8 mouse cellular contexts compared by ENCODE assay signal in genomic region chr11:62624341-62625291, GRCm38 (mm10). TPM values are rescaled to one million over a fixed set of nuclear protein-coding genes. Genes with fewer than 3 reads are reported as not detected.
DNase-seq lines count a peak whose midpoint lies in the region; ATAC-seq lines count a peak whose summit lies in the region.

No protein-coding gene starts in this region.

- 48% methylated on average over 10 of the region's 10 CpGs for WGBS in embryonic facial prominence, embryonic 10.5 days
- WGBS in hindbrain, embryonic 12.5 days = 58% methylated on average over 10 of the region's 10 CpGs
- 26% methylated on average over 10 of the region's 10 CpGs for WGBS in limb, embryonic 11.5 days
- 55% methylated on average over 10 of the region's 10 CpGs for WGBS in neural tube, embryonic 15.5 days

- H3K27ac ChIP-seq in embryonic facial prominence, embryonic 10.5 days (replicated peaks) = peak overlapping the region; percentile 79
- peak overlapping the region; percentile 73 for H3K27ac ChIP-seq in hindbrain, embryonic 12.5 days
- peak overlapping the region; percentile 92 for H3K27ac ChIP-seq in limb, embryonic 11.5 days (replicated peaks; ENCODE audit: low read depth, low read length)
- peak overlapping the region; percentile 74 for H3K27ac ChIP-seq in neural tube, embryonic 15.5 days (replicated peaks)

- ATAC-seq in hindbrain, embryonic 12.5 days (ENCODE audit: low FRiP score) = no peak
- ATAC-seq in limb, embryonic 11.5 days (ENCODE audit: insufficient number of reproducible peaks, low FRiP score, low TSS enrichment, low read depth) = peak; percentile 48
- peak; percentile 40; the same call in 1 of the 2 replicates for ATAC-seq in neural tube, embryonic 15.5 days (ENCODE audit: low FRiP score)
- ATAC-seq in cerebellum, adult (ENCODE audit: insufficient number of reproducible peaks, low FRiP score, low TSS enrichment) = no peak

- peaks cover 57% of the 10 kb centered on the region for H3K4me1 ChIP-seq in embryonic facial prominence, embryonic 10.5 days
- peaks cover 43% of the 10 kb centered on the region for H3K4me1 ChIP-seq in hindbrain, embryonic 12.5 days
- peaks cover 44% of the 10 kb centered on the region for H3K4me1 ChIP-seq in limb, embryonic 11.5 days (ENCODE audit: control insufficient read depth, insufficient read depth, low read length)
- peaks cover 28% of the 10 kb centered on the region for H3K4me1 ChIP-seq in neural tube, embryonic 15.5 days

- H3K27me3 ChIP-seq in embryonic facial prominence, embryonic 10.5 days (replicated peaks; ENCODE audit: low read depth, poor library complexity, severe bottlenecking) = no peaks in the 10 kb centered on the region
- H3K27me3 ChIP-seq in hindbrain, embryonic 12.5 days = no peaks in the 10 kb centered on the region
- H3K27me3 ChIP-seq in limb, embryonic 11.5 days (ENCODE audit: control insufficient read depth, insufficient read depth, low read length) = no peaks in the 10 kb centered on the region
- H3K27me3 ChIP-seq in neural tube, embryonic 15.5 days (replicated peaks) = no peaks in the 10 kb centered on the region

- H3K9ac ChIP-seq in hindbrain, embryonic 12.5 days = no peak overlapping the region
- H3K9ac ChIP-seq in limb, embryonic 11.5 days (ENCODE audit: low read length) = peak overlapping the region; percentile 0
- H3K9ac ChIP-seq in neural tube, embryonic 15.5 days (replicated peaks) = no peak overlapping the region

- peak overlapping the region; percentile 26; the same call in 1 of the 2 replicates for H3K4me3 ChIP-seq in embryonic facial prominence, embryonic 10.5 days
- H3K4me3 ChIP-seq in hindbrain, embryonic 12.5 days = no peak overlapping the region
- H3K4me3 ChIP-seq in limb, embryonic 11.5 days (ENCODE audit: low read depth, low read length) = no peak overlapping the region
- no peak overlapping the region for H3K4me3 ChIP-seq in neural tube, embryonic 15.5 days (replicated peaks)

- H3K4me2 ChIP-seq in hindbrain, embryonic 12.5 days (replicated peaks) = no peak overlapping the region
- H3K4me2 ChIP-seq in limb, embryonic 11.5 days (ENCODE audit: low read depth, severe bottlenecking) = peak overlapping the region; percentile 26
- no peak overlapping the region for H3K4me2 ChIP-seq in neural tube, embryonic 15.5 days

- peak; percentile 45 to 87 for DNase-seq in left cerebral cortex, postnatal 25 days (ENCODE audit: low spot score in 2 of 2)
- no peak for DNase-seq in left cerebral cortex, adult 8-10 months (ENCODE audit: low spot score in 2 of 2)
- DNase-seq in embryonic facial prominence, embryonic 10.5 days (ENCODE audit: low spot score) = peak; percentile 74
- peak; percentile 81 for DNase-seq in limb, embryonic 11.5 days (ENCODE audit: low spot score)
- DNase-seq in B cell, adult 2 months = no peak

- intact Hi-C loops in left cerebral cortex, postnatal 25 days (cut with DNase I) = no loop called here

- no peaks in the 10 kb centered on the region for H3K9me3 ChIP-seq in embryonic facial prominence, embryonic 10.5 days
- no peaks in the 10 kb centered on the region for H3K9me3 ChIP-seq in hindbrain, embryonic 12.5 days (replicated peaks)
- no peaks in the 10 kb centered on the region for H3K9me3 ChIP-seq in limb, embryonic 11.5 days (ENCODE audit: control insufficient read depth, low read length)
- H3K9me3 ChIP-seq in neural tube, embryonic 15.5 days (replicated peaks) = no peaks in the 10 kb centered on the region

- H3K36me3 ChIP-seq in embryonic facial prominence, embryonic 10.5 days (replicated peaks) = peaks cover 20% of the 10 kb centered on the region
- peaks cover 4% of the 10 kb centered on the region; the same call in 1 of the 2 replicates for H3K36me3 ChIP-seq in hindbrain, embryonic 12.5 days
- H3K36me3 ChIP-seq in limb, embryonic 11.5 days (ENCODE audit: control insufficient read depth, insufficient read depth, low read length) = no peaks in the 10 kb centered on the region
- no peaks in the 10 kb centered on the region for H3K36me3 ChIP-seq in neural tube, embryonic 15.5 days

RNA-seq across cellular contexts. Expression of gene Lrrc75a, which starts 23.7 kb away (rescaled TPM):
- 10 to 100 TPM; 18.0 to 20.0 TPM for total RNA-seq in left cerebral cortex, postnatal 25 days (2021)
- total RNA-seq in left cerebral cortex, adult 8-10 months (2022) = 10 to 100 TPM; 18.8 to 21.2 (median 19.8) TPM
- polyA plus RNA-seq in embryonic facial prominence, embryonic 10.5 days (2016; fragmentation: Nextera tagmentation; extraction: Ambion mirVana) = 11.2 and 12.9 TPM in 2 replicates
- 18.0 and 19.1 TPM in 2 replicates for polyA plus RNA-seq in hindbrain, embryonic 12.5 days (2016; fragmentation: Nextera tagmentation; extraction: Ambion mirVana)
- 20.6 TPM in 2 replicates for polyA plus RNA-seq in limb, embryonic 11.5 days (2014; fragmentation: Nextera tagmentation; extraction: Ambion mirVana)
- polyA plus RNA-seq in neural tube, embryonic 15.5 days (2015; fragmentation: Nextera tagmentation; extraction: Ambion mirVana) = 8.2 and 8.5 TPM in 2 replicates

RNA-seq across cellular contexts. Expression of gene Mmgt2, which starts 23.8 kb away (rescaled TPM):
- total RNA-seq in left cerebral cortex, postnatal 25 days (2021) = 10 to 100 TPM; 18.4 to 20.2 TPM
- total RNA-seq in left cerebral cortex, adult 8-10 months (2022) = 10 to 100 TPM; 21.5 to 34.3 (median 25.6) TPM
- polyA plus RNA-seq in embryonic facial prominence, embryonic 10.5 days (2016; fragmentation: Nextera tagmentation; extraction: Ambion mirVana) = 41.9 and 44.2 TPM in 2 replicates
- polyA plus RNA-seq in hindbrain, embryonic 12.5 days (2016; fragmentation: Nextera tagmentation; extraction: Ambion mirVana) = 34.5 and 38.7 TPM in 2 replicates
- polyA plus RNA-seq in limb, embryonic 11.5 days (2014; fragmentation: Nextera tagmentation; extraction: Ambion mirVana) = 54.1 and 60.7 TPM in 2 replicates
- polyA plus RNA-seq in neural tube, embryonic 15.5 days (2015; fragmentation: Nextera tagmentation; extraction: Ambion mirVana) = 23.2 and 30.8 TPM in 2 replicates

RNA-seq across cellular contexts. Expression of gene Trpv2, which starts 50.3 kb away (rescaled TPM):
- 10 to 100 TPM; 16.6 to 18.7 TPM for total RNA-seq in left cerebral cortex, postnatal 25 days (2021)
- total RNA-seq in left cerebral cortex, adult 8-10 months (2022) = 10 to 100 TPM; 17.9 to 20.2 (median 19.3) TPM
- 2.6 and 3.8 TPM in 2 replicates for polyA plus RNA-seq in embryonic facial prominence, embryonic 10.5 days (2016; fragmentation: Nextera tagmentation; extraction: Ambion mirVana)
- polyA plus RNA-seq in hindbrain, embryonic 12.5 days (2016; fragmentation: Nextera tagmentation; extraction: Ambion mirVana) = 10.8 and 14.3 TPM in 2 replicates
- polyA plus RNA-seq in limb, embryonic 11.5 days (2014; fragmentation: Nextera tagmentation; extraction: Ambion mirVana) = 0.69 and 1.4 TPM in 2 replicates
- 32.3 and 32.9 TPM in 2 replicates for polyA plus RNA-seq in neural tube, embryonic 15.5 days (2015; fragmentation: Nextera tagmentation; extraction: Ambion mirVana)

Comparison
In these comparisons a context has a peak if more than half of its experiments do, and no peak if none do; other contexts are left out.
1. DNase-seq: peak in left cerebral cortex, postnatal 25 days (2 of 2), embryonic facial prominence, embryonic 10.5 days (single experiment) and limb, embryonic 11.5 days (single experiment); none in left cerebral cortex, adult 8-10 months (0 of 2) and B cell, adult 2 months (0 of 2).
2. ATAC-seq: peak in limb, embryonic 11.5 days (single experiment) and neural tube, embryonic 15.5 days (single experiment); none in hindbrain, embryonic 12.5 days (single experiment) and cerebellum, adult (single experiment).
3. Peak in every context shown above with its lines, with median percentiles within 50 percentile points of each other: H3K27ac ChIP-seq.